Mouse (Mus musculus) brain, embryonic 18.5 days (tissue): Measurements from ENCODE around the gene Cdk19.
"Not testable (repeated sequence)": the region's sequence is repeated elsewhere in the genome, so short reads cannot be mapped to it uniquely, and the experiment has no call there.

ENCODE experiments used
- DNase-seq: peaks from one replicate; pipeline ENCODE4 v3.0.0-alpha.2; 2012; ENCODE audit warnings: low read depth, low spot score

Gene Cdk19

DNA sequence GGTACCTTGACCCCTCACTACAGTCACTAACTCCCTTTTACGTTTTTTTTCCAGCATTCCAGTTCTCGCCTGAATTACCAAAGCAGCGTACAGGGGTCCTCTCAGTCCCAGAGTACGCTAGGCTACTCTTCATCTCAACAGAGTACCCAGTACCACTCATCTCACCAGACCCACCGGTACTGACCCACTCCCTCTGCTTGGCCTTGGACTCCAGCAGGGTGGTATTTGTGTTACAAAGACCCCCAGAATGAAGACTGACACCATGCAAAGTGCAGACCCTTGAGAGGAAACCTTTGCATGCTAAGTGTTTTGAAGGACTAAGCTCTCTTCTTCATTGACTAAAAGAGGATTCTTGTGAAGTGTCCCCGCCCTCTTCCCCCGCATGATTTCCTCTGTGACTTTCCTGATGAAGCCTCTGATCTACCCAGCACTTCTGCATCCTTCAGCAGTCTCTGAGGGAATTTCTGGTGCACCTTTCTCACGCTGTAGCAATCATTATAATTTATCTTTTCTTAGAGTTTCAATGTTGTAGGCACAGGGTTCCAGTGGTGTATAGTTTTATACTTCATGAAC is 140.3 kb downstream of the Cdk19 start:
- no peak for DNase-seq

DNA sequence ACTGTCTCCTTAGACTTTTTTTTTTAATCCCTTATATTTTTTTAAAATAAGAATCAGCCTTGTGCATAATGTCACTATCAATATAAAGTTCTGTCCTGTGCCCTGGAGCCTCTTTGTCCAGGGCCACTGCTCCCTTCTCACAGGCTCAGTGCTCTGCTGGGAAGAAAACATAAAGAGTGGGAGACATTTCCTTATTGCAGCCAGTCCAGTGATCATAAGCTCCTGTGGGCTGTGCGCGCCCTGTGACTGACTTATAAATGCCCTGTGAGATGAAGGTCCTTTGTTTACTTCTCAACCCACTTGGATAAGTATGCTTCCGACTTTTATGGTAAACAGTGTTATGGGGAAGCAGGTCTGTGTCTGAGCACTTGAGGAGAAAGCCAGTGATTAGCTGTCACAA is 142.2 kb downstream of the Cdk19 start:
- no peak for DNase-seq

GRCm38 (mm10) chr10:40482285-40482684 is 142.9 kb downstream of the Cdk19 start:
- no peak for DNase-seq

DNA sequence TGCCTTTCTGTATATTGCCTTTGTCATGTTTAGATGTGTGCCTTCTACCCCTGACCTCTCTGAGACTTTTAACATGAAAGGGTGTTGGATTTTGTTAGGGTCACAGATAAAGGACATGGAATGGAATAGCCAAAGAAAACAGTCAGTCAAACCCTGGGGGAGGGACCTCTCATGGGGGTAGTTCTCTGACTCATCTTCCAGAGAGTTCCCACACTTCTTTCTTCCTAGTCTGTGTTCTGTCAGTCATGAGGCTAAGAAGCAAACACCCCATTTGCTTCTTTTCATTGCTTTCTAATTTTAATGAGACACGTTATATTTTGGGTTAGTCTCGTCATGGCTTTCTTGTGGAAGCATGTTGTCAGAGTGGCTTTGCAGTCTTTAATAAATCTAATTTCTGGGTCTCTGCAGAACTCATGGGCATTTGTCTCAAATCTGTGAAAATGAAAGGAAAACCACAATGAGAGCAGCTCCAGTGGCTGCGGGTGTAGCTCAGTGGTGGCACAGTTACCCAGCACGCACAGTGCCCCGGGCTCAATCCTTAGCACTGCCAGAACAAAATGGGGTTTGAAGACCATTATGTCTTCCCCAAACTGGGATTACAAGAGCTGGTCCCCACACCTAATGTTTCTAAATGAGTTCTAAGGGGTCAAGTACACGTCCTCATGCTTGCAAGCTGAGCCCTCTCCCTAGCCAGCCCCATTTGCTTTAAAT is 149.9 kb downstream of the Cdk19 start:
- no peak for DNase-seq

- DNase-seq: no peak
Measured at GRCm38 (mm10) chr10:40491131-40491530, 151.8 kb downstream of the Cdk19 start.

DNA sequence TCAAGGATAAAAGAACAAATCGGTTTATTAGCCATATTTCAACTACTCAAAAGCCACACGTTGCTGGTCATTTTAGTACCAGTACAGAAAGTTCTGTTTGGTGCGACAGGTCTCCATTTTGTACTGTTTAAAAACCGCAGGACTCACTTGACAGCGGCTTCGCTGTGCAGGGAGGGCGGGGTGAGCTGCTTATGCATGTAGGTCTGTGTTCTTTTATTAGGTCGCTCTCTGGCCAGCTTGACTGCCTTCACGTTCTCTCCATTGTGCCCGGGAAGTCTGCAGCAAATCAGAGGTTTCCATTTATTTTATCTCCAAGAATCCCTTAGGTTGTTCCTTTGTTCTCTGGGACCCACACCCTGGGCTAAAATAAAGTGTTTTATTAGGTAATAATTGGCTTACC is 152.4 kb downstream of the Cdk19 start:
- no peak for DNase-seq

DNA sequence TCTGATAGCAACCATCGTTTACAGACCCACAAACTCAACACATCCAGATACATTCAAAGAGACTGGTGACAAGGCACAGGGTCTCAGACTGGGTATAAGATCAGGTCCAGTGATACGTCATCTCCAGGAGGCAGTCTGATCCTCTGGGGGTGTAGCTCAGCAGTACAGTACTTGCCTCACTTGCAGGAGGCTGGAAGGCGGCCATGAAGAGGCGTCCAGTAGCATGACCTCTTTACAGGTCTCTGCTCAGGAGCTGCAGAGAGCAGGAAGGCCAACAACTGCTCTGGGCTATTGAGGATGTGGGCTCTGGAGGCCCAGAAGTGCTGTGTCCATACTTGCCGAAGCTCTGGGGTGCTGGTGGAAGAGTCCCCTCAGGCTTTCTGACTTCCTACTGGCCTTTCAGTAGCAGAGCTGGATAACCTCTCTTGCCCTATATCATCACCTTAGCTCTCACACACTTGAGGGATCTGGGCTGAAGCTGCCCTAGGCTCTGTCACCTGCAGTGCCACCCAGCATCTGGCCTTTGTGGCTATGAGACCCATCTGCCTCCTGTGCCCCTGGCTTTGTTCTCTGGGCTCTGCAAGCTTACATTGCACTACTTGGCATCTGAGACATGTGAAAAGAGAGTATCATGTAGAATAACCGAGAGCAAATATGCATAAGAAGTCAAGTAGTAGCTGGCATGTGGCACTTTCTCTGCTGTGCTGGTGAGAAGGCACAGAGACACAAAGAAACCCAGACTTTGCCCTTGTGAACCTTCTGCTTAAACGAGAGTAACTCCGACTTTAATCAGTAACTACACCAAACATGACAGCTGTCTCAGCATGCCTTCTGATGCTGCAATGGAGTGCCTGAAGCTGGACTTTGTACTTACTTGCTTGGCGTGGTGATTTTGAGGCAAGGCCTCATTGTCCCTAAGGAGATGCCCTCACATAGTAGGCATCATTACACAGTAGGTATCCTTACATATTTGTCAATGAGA is 155.1 kb downstream of the Cdk19 start:
- DNase-seq: no peak

GRCm38 (mm10) chr10:40497301-40498041 is 158.1 kb downstream of the Cdk19 start:
- no peak for DNase-seq

DNA sequence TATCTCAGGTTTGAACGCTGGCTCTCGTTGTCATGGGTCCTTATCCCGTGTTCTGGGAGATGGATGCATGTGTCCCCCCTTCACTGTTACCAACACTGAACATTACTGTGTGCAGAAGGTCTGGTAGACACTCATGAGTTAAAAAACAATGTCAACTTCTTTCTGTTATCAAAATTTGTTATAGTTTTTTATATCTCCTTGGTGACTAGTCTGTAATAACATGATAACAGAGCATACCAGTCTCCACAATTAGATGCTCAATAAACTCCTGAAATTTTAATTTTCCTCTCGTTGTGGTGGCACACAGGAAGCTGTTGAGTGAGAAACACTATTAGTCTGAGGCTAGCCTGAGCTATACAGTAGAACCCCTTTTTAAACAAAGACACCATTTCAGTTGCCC is 159.1 kb downstream of the Cdk19 start:
- no peak for DNase-seq

GRCm38 (mm10) chr10:40499314-40500252 is 160.2 kb downstream of the Cdk19 start:
- peak; percentile 30 for DNase-seq

GRCm38 (mm10) chr10:40500723-40501245 is 161.4 kb downstream of the Cdk19 start:
- DNase-seq: no peak

DNA sequence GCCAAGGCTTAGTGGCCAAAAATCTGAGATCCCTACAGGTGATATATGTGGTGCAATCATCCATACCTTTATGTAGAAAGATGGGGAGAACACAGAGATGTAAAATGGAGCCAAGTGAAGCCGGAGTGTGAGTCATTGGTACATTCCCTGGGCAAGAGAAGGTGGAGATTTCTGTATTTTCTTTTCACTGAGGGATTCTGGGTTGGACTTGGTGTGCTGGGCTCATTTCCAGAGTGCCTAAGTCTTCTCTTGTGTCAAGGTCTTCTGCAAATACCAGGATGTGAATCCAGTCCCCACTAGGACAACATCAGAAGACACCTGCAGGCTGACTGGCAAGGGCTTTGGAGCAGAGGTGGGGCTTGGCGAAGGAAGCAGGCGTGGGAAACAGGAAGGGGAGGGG is 163.4 kb downstream of the Cdk19 start:
- no peak for DNase-seq

DNA sequence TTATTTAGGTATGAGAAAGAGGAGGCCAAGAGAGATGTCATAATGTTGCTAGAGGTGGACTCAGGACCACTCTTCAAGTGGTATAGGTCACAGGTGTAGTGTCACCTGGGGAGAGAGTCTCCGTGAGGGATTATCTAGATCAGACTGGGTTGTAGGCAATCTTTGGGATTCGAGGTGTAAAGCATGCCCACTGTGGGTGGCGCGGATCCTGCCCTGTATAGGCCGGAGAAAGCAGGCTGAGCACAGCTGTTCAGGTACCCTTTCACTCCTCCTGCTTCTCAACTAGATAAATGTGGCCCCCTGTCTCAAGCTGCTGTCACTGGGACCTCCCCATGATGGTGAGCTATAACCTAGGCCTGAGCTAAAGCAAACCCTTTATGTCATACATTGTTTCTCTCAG is 171.0 kb downstream of the Cdk19 start:
- no peak for DNase-seq

DNA sequence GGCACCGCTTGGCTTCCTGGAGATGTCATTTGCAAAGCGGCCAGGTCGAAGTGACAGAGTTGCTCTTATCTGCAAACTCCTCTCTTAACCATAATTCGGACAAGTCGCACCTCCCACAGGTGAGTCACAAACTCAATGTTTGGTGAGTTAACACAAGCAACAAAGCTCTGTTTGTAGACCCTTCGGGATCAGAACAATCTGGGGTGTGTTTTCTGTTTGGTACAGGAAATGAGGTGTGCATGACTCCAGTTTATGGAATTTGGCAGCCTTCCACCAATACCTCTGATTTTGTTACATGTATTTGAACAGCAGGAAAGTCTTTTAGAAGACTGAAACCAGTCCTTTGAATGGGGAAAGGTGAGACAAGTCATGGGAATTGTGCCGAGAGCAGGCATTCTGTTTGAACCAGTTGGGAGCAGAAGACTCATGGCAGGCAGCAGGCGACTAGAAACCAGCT is 171.9 kb downstream of the Cdk19 start:
- DNase-seq: no peak

DNA sequence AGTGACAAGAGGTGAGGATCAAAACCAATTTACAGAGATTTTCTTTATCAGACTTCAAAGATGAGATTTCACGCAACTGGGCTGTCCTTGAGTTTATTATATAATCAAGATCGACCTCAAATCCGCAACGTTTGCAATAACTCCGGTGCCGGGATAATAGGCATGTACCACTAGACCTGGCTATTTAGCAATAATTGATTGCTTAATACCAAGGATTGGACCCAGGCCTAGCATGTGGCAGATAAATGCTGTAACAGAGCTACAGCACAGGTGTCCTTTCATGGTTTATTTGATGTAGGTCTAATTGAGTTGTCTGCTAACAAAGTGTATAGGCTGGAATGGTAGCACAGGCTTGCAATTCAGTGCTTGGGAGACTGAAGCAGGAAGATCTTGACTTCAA is 172.8 kb downstream of the Cdk19 start:
- no peak for DNase-seq

GRCm38 (mm10) chr10:40512996-40513395 is 173.6 kb downstream of the Cdk19 start:
- not testable (repeated sequence) for DNase-seq

DNA sequence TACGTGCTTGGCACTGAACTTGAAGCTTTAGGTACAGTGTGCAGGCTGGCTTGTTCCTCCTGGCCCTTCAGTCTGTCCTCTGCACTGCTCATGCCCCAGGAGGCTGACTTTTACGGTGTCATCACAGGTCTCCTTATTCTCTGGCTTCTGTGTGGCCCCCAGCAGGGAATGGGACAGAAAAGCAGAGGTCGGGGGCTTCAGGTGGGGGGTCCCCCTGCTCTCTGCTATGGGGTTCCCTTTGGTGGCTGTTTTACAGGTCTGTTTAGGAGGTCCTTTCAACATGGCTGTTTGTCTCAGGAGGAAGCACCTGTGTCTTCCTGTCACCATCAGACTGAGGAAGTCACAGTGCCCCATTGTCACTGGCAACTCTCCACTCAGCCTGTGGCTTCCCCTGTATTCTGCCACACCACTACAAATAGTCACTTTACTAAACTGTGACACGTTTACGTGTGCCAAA is 175.9 kb downstream of the Cdk19 start:
- no peak for DNase-seq

DNA sequence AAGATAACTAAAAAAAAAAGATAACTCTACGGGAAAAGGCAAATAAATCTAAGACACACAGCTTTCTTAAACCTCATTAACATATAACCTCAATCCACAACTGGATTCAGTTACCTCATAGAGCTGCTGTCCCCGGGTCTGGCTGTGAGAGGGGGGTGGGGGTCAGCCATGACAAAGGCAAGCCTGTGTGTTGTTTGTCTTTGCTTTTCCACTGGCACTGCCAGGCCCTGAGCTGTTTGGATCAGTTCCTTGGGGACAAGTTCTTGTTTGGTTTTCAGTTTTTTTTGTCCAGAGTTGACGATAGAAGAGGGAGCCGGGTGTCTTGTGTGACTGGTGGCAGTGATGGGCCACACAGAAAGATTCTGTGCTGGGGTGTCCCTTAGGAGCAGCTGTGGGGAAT is 177.1 kb downstream of the Cdk19 start:
- DNase-seq: no peak

DNA sequence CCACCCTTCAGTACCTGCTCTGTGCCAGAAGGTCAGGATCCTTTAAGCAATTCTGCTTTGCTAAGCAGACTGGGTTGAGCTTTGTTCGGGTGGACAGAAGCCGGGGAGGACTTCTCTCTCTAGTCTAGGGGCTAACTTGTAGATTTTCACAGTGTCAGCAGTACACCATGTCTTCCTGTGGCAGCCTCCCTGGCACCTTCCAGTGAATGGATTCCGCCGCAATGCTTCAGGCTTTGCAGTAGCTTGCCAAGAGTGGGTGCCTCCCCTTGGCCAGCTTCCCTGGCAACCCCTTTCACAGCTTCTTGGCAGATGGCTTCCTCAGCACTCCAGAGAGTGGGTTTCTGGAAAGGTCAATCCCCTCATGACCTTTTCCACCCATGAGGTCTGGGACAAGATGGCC is 180.2 kb downstream of the Cdk19 start:
- DNase-seq: no peak

DNA sequence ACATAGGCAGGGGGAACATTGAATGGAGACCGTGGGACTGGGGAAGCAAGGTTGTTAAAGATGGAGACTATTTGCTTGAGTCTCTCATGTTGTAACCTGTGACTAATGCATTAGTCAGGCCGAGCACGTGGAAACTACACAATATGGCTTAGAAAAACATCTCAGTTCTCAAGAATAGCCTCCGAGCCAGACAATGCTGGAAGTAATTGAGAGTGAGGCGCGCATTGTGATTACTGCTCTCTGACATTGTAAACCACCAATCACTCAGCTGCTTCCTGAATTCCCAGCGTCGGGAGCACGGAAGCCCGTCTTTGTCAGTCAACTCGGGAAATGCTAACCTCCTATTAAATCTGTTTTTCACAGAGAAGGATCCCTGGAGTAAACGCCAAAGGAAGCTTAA is 182.2 kb downstream of the Cdk19 start:
- DNase-seq: no peak
